Mouse (Mus musculus): ENCODE data around the gene Sult2b1. TPM values are rescaled to one million over a fixed set of nuclear protein-coding genes. Genes with fewer than 3 reads are reported as not detected.
A peak's percentile ranks its signal among the peaks of the same experiment; 100 is the strongest.

The Sult2b1 gene
- polyA plus RNA-seq, 1 experiment from 2014 or later: 6.6 TPM

- 91% methylated on average over 11 of the region's 11 CpGs for WGBS
- ATAC-seq: no peak
- H3K36me3 ChIP-seq (ENCODE audit: control insufficient read depth, insufficient read depth, low read length): peaks cover 17% of the 10 kb centered on the region
- no peak within 1 kb of the TSS for H3K27ac ChIP-seq (ENCODE audit: low read depth, low read length)
- no peaks in the 10 kb centered on the region for H3K27me3 ChIP-seq (replicated peaks; ENCODE audit: control insufficient read depth, insufficient read depth, low read length)
- H3K4me2 ChIP-seq (ENCODE audit: low read length): no peak within 1 kb of the TSS
- H3K4me3 ChIP-seq (ENCODE audit: low read length): no peak within 1 kb of the TSS
- no peaks in the 10 kb centered on the region for H3K9me3 ChIP-seq (ENCODE audit: control insufficient read depth, low read length)
- H3K4me1 ChIP-seq (ENCODE audit: control insufficient read depth, insufficient read depth, low read depth, low read length): no peaks in the 10 kb centered on the region
- H3K9ac ChIP-seq (ENCODE audit: low read depth, low read length): no peak within 1 kb of the TSS
These were observed 58.8 kb downstream of the Sult2b1 start, which contains the start of gene Spaca4 for GRCm38 (mm10) chr7:45725713-45726112. Spaca4 (minus strand) TSS chr7:45725813.

GRCm38 (mm10) chr7:45725151-45725550 lies 59.3 kb downstream of the Sult2b1 start:
- Histone ChIP-seq H3K9ac (ENCODE audit: low read depth, low read length) (no peak overlapping the region), H3K4me2 (ENCODE audit: low read length) (no peak overlapping the region), H3K36me3 (ENCODE audit: control insufficient read depth, insufficient read depth, low read length) (peaks cover 23% of the 10 kb centered on the region), H3K4me1 (ENCODE audit: control insufficient read depth, insufficient read depth, low read depth, low read length) (no peaks in the 10 kb centered on the region), H3K9me3 (ENCODE audit: control insufficient read depth, low read length) (no peaks in the 10 kb centered on the region), H3K4me3 (ENCODE audit: low read length) (no peak overlapping the region), H3K27ac (ENCODE audit: low read depth, low read length) (no peak overlapping the region), H3K27me3 (replicated peaks; ENCODE audit: control insufficient read depth, insufficient read depth, low read length) (no peaks in the 10 kb centered on the region)
- ATAC-seq: no peak
- 94% methylated on average over 9 of the region's 9 CpGs for WGBS

DNA sequence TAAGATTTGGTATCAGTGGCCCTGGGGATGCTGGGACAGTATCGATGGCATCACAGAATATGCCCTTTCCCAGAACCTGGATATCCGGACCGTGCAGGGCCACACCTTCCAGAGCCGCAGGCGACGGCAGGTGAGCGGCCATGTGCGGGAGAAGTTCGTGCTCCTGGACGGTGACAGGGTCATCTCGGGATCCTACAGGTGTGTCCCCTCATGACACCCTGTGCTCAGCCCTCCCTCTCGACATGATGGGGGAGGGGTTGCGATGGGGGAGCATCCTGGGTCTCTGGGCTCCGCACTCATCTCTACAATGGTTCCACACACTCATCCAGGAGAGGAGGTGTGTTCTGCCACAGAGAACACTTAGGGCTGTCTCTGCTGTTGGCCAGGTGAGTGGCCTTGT lies 60.7 kb downstream of the Sult2b1 start:
- Histone ChIP-seq H3K4me2 (ENCODE audit: low read length) (no peak overlapping the region), H3K27ac (ENCODE audit: low read depth, low read length) (no peak overlapping the region), H3K9ac (ENCODE audit: low read depth, low read length) (no peak overlapping the region; the same call in 1 of the 2 replicates), H3K4me3 (ENCODE audit: low read length) (no peak overlapping the region), H3K27me3 (replicated peaks; ENCODE audit: control insufficient read depth, insufficient read depth, low read length) (no peaks in the 10 kb centered on the region), H3K36me3 (ENCODE audit: control insufficient read depth, insufficient read depth, low read length) (peaks cover 31% of the 10 kb centered on the region), H3K4me1 (ENCODE audit: control insufficient read depth, insufficient read depth, low read depth, low read length) (peaks cover 12% of the 10 kb centered on the region), H3K9me3 (ENCODE audit: control insufficient read depth, low read length) (no peaks in the 10 kb centered on the region)
- WGBS: 98% methylated on average over 14 of the region's 14 CpGs
- ATAC-seq: no peak

DNA sequence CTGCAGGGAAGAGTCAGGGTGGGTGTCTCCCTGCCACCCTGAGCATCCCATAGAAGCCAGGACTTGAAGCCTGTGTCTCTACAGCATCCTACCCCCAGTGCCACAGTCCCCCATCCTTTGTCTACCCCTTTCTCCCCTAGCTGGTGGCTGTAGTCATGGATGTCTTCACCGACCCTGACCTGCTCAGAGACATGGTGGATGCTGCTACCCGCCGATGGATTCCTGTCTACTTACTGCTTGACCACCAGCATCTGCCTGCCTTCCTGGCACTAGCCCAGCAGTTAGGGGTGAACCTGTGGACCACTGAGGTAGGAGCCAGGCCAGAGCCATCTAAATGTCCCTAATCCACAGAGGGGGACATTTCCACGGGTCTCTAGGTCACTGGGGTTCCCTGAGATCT lies 61.2 kb downstream of the Sult2b1 start:
- H3K27ac ChIP-seq (ENCODE audit: low read depth, low read length): no peak overlapping the region
- H3K36me3 ChIP-seq (ENCODE audit: control insufficient read depth, insufficient read depth, low read length): peaks cover 31% of the 10 kb centered on the region
- H3K27me3 ChIP-seq (replicated peaks; ENCODE audit: control insufficient read depth, insufficient read depth, low read length): no peaks in the 10 kb centered on the region
- peaks cover 14% of the 10 kb centered on the region for H3K4me1 ChIP-seq (ENCODE audit: control insufficient read depth, insufficient read depth, low read depth, low read length)
- no peak overlapping the region for H3K9ac ChIP-seq (ENCODE audit: low read depth, low read length)
- H3K9me3 ChIP-seq (ENCODE audit: control insufficient read depth, low read length): no peaks in the 10 kb centered on the region
- no peak overlapping the region for H3K4me2 ChIP-seq (ENCODE audit: low read length)
- no peak for ATAC-seq
- WGBS: 94% methylated on average over 4 of the region's 4 CpGs
- H3K4me3 ChIP-seq (ENCODE audit: low read length): no peak overlapping the region

GRCm38 (mm10) chr7:45722348-45722713 lies 62.1 kb downstream of the Sult2b1 start:
- peaks cover 31% of the 10 kb centered on the region for H3K36me3 ChIP-seq (ENCODE audit: control insufficient read depth, insufficient read depth, low read length)

GRCm38 (mm10) chr7:45721642-45722347 lies 62.7 kb downstream of the Sult2b1 start:
- peaks cover 19% of the 10 kb centered on the region for H3K4me1 ChIP-seq (ENCODE audit: control insufficient read depth, insufficient read depth, low read depth, low read length)
- H3K36me3 ChIP-seq (ENCODE audit: control insufficient read depth, insufficient read depth, low read length): peaks cover 31% of the 10 kb centered on the region
- ATAC-seq: no peak
- no peak overlapping the region for H3K4me3 ChIP-seq (ENCODE audit: low read length)
- no peak overlapping the region for H3K9ac ChIP-seq (ENCODE audit: low read depth, low read length)
- WGBS: 59% methylated on average over 13 of the region's 13 CpGs
- peak overlapping the region; percentile 23; the same call in 1 of the 2 replicates for H3K27ac ChIP-seq (ENCODE audit: low read depth, low read length)
- H3K9me3 ChIP-seq (ENCODE audit: control insufficient read depth, low read length): no peaks in the 10 kb centered on the region
- no peaks in the 10 kb centered on the region for H3K27me3 ChIP-seq (replicated peaks; ENCODE audit: control insufficient read depth, insufficient read depth, low read length)
- no peak overlapping the region for H3K4me2 ChIP-seq (ENCODE audit: low read length)

More at GRCm38 (mm10) chr7:45722348-45722713, 62.1 kb downstream of the Sult2b1 start:
- no peak overlapping the region for H3K4me2 ChIP-seq (ENCODE audit: low read length)
- no peak for ATAC-seq
- no peak overlapping the region for H3K9ac ChIP-seq (ENCODE audit: low read depth, low read length)
- 82% methylated on average over 12 of the region's 13 CpGs for WGBS
- peaks cover 14% of the 10 kb centered on the region for H3K4me1 ChIP-seq (ENCODE audit: control insufficient read depth, insufficient read depth, low read depth, low read length)
- H3K9me3 ChIP-seq (ENCODE audit: control insufficient read depth, low read length): no peaks in the 10 kb centered on the region
- H3K27me3 ChIP-seq (replicated peaks; ENCODE audit: control insufficient read depth, insufficient read depth, low read length): no peaks in the 10 kb centered on the region
- H3K27ac ChIP-seq (ENCODE audit: low read depth, low read length): no peak overlapping the region
- no peak overlapping the region for H3K4me3 ChIP-seq (ENCODE audit: low read length)

DNA sequence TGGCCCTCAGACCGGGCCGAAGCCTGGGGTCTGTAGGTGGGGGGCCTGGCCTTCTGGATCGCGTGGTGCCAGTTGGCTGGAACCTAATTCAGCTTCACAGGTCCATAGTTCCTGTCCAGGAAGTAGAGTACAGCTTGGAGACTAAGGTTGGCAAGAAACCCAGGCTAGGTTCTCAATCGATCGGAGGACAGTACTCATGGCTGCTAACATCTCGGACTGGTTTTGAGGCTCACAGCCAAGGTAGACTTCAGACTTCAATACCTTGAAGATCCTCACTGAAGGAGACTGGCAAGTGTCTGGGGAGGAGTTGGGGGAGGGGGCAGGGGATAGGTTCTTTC lies 63.3 kb downstream of the Sult2b1 start:
- Histone ChIP-seq H3K4me2 (ENCODE audit: low read length) (no peak overlapping the region), H3K4me3 (ENCODE audit: low read length) (no peak overlapping the region), H3K4me1 (ENCODE audit: control insufficient read depth, insufficient read depth, low read depth, low read length) (peaks cover 25% of the 10 kb centered on the region), H3K27me3 (replicated peaks; ENCODE audit: control insufficient read depth, insufficient read depth, low read length) (no peaks in the 10 kb centered on the region), H3K36me3 (ENCODE audit: control insufficient read depth, insufficient read depth, low read length) (peaks cover 28% of the 10 kb centered on the region), H3K27ac (ENCODE audit: low read depth, low read length) (peak overlapping the region; percentile 27; the same call in 1 of the 2 replicates), H3K9me3 (ENCODE audit: control insufficient read depth, low read length) (no peaks in the 10 kb centered on the region), H3K9ac (ENCODE audit: low read depth, low read length) (no peak overlapping the region)
- no peak for ATAC-seq
- WGBS: 81% methylated on average over 7 of the region's 7 CpGs

- Histone ChIP-seq H3K4me2 (ENCODE audit: low read length) (no peak within 1 kb of the TSS), H3K27me3 (replicated peaks; ENCODE audit: control insufficient read depth, insufficient read depth, low read length) (no peaks in the 10 kb centered on the region), H3K9me3 (ENCODE audit: control insufficient read depth, low read length) (no peaks in the 10 kb centered on the region), H3K27ac (ENCODE audit: low read depth, low read length) (peak within 1 kb of the TSS; percentile 27; the same call in 1 of the 2 replicates), H3K4me1 (ENCODE audit: control insufficient read depth, insufficient read depth, low read depth, low read length) (peaks cover 31% of the 10 kb centered on the region), H3K9ac (ENCODE audit: low read depth, low read length) (no peak within 1 kb of the TSS), H3K36me3 (ENCODE audit: control insufficient read depth, insufficient read depth, low read length) (peaks cover 28% of the 10 kb centered on the region), H3K4me3 (ENCODE audit: low read length) (no peak within 1 kb of the TSS)
- 82% methylated on average over 13 of the region's 14 CpGs for WGBS
- no peak for ATAC-seq
These were observed 63.8 kb downstream of the Sult2b1 start, which contains the start of gene Fam83e for GRCm38 (mm10) chr7:45720413-45721233. Fam83e (plus strand) TSS chr7:45721212.

- H3K27me3 ChIP-seq (replicated peaks; ENCODE audit: control insufficient read depth, insufficient read depth, low read length): no peaks in the 10 kb centered on the region
- peak overlapping the region; percentile 52 for H3K9ac ChIP-seq (ENCODE audit: low read depth, low read length)
- 92% methylated on average over 15 of the region's 16 CpGs for WGBS
- H3K27ac ChIP-seq (ENCODE audit: low read depth, low read length): no peak overlapping the region
- no peak for ATAC-seq
- H3K9me3 ChIP-seq (ENCODE audit: control insufficient read depth, low read length): no peaks in the 10 kb centered on the region
- H3K4me1 ChIP-seq (ENCODE audit: control insufficient read depth, insufficient read depth, low read depth, low read length): peaks cover 34% of the 10 kb centered on the region
- H3K4me2 ChIP-seq (ENCODE audit: low read length): no peak overlapping the region
- peaks cover 28% of the 10 kb centered on the region for H3K36me3 ChIP-seq (ENCODE audit: control insufficient read depth, insufficient read depth, low read length)
- no peak overlapping the region for H3K4me3 ChIP-seq (ENCODE audit: low read length)
These were observed 64.6 kb downstream of the Sult2b1 start for GRCm38 (mm10) chr7:45719738-45720412.

All from hindbrain, embryonic 16.5 days (tissue).